Mouse (Mus musculus) midbrain, embryonic 16.5 days (tissue): ENCODE measurements around the gene Rln3. TPM values are rescaled to one million over a fixed set of nuclear protein-coding genes. Genes with fewer than 3 reads are reported as not detected.
A peak's percentile ranks its signal among the peaks of the same experiment; 100 is the strongest.
"Not testable (repeated sequence)": the region's sequence is repeated elsewhere in the genome, so short reads cannot be mapped to it uniquely, and the experiment has no call there.

Source experiments
- ATAC-seq: fragments of 200-750 bp; cut with Nextera tagmentation; 2 replicates; pipeline ENCODE4 v1.8.0; 2017; ENCODE audit warnings: moderate TSS enrichment
- H3K27ac ChIP-seq: fragments of 300-500 bp; sonication (generic); 2 replicates; pipeline ENCODE4 v1.5.1; 2014; ENCODE audit warnings: mild to moderate bottlenecking, low read length, mixed read lengths
- H3K27me3 ChIP-seq: fragments of 300-500 bp; sonication (generic); 2 replicates; pipeline ENCODE4 v1.6.1; 2014; ENCODE audit warnings: low read depth, low read length, mixed read lengths; ENCODE audit not compliant: control insufficient read depth, insufficient read depth
- H3K36me3 ChIP-seq: fragments of 300-500 bp; sonication (generic); 2 replicates; pipeline ENCODE4 v1.6.1; 2014; ENCODE audit warnings: mild to moderate bottlenecking, low read length, moderate library complexity, mixed read lengths; ENCODE audit not compliant: control insufficient read depth, insufficient read depth
- H3K4me1 ChIP-seq: fragments of 300-500 bp; sonication (generic); 2 replicates; pipeline ENCODE4 v1.6.1; 2014; ENCODE audit warnings: mild to moderate bottlenecking, low read length, mixed read lengths; ENCODE audit not compliant: control insufficient read depth, insufficient read depth
- H3K4me2 ChIP-seq: fragments of 300-500 bp; sonication (generic); 2 replicates; pipeline ENCODE4 v1.6.1; 2014; ENCODE audit warnings: mild to moderate bottlenecking, low read length, mixed read lengths
- H3K4me3 ChIP-seq: fragments of 300-500 bp; sonication (generic); 2 replicates; pipeline ENCODE4 v1.5.1; 2014; ENCODE audit warnings: low read depth, mild to moderate bottlenecking, low read length, moderate library complexity, mixed read lengths
- H3K9ac ChIP-seq: fragments of 300-500 bp; sonication (generic); 2 replicates; pipeline ENCODE4 v1.6.1; 2014; ENCODE audit warnings: low read depth, low read length, mixed read lengths
- H3K9me3 ChIP-seq: fragments of 300-500 bp; sonication (generic); replicated peaks from 2 replicates; pipeline ENCODE4 v1.6.1; 2014; ENCODE audit warnings: mild to moderate bottlenecking, low read length, mixed read lengths; ENCODE audit not compliant: control insufficient read depth, poor library complexity, severe bottlenecking
- WGBS: fragments of 180-500 bp; shearing (Covaris S2); extraction: QIAGEN DNeasy Blood & Tissue Kit; methylation state at CpG from one replicate; pipeline ENCODE4 v1.1.7; 2014; 5-methylcytosine and 5-hydroxymethylcytosine counted together
- polyA plus RNA-seq: library from polyadenylated mRNA; unstranded; fragments of >200 nt; fragmentation: Nextera tagmentation; extraction: Ambion mirVana; gene quantifications from 2 replicates; pipeline ENCODE4 v1.2.1, GENCODE M21; 2015

The Rln3 gene
- polyA plus RNA-seq, 1 experiment from 2014 or later, result 1.9 TPM

DNA sequence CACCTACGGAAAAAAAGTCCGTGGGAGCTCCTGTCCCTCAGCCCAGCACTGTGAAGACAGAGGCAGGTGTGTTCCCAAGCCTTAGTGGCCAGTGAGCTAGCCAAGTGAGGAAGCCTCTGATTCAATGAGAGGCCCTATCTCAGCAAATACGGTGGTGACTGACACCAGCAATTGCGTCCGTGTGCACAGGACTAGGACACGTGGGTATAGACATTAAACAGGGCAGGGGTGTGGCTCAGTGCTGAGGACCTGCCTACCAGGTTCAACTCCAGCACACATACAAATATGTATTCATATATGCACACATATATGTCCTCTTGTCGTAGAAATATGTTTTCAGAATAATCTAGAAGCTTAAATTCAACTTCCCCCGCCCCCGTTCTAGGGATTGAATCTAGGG is 25.1 kb downstream of the Rln3 start:
- Histone ChIP-seq H3K9ac (no peak overlapping the region), H3K4me3 (no peak overlapping the region), H3K4me1 (no peaks in the 10 kb centered on the region; the same call in 1 of the 2 replicates), H3K36me3 (no peaks in the 10 kb centered on the region), H3K27me3 (peaks cover 12% of the 10 kb centered on the region), H3K9me3 (no peaks in the 10 kb centered on the region), H3K27ac (no peak overlapping the region), H3K4me2 (no peak overlapping the region)
- WGBS, result 86% methylated on average over 9 of the region's 9 CpGs
- no peak for ATAC-seq

DNA sequence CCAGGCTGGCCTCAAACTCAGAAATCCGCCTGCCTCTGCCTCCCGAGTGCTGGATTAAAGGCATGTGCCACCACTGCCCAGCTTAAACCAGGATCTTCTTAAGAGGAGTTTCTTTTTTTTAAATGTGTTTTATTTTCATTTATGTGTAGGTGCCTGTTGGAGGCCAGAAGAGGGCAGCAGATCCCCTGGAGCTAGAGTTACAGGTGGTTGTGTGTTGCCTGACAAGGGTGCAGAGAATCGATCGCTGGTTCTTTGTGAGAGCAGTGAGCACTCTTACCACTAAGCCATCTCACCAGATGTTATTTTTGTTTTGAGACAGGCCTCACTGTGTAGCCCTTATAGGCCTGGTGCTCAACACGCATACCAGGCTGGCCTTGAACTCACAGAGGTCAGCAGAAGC is 29.0 kb downstream of the Rln3 start:
- Histone ChIP-seq H3K4me2 (no peak overlapping the region), H3K27me3 (peaks cover 21% of the 10 kb centered on the region), H3K4me1 (peaks cover 16% of the 10 kb centered on the region), H3K36me3 (no peaks in the 10 kb centered on the region), H3K9me3 (no peaks in the 10 kb centered on the region), H3K27ac (no peak overlapping the region), H3K4me3 (no peak overlapping the region), H3K9ac (no peak overlapping the region)
- WGBS, result 94% methylated on average over 5 of the region's 5 CpGs
- ATAC-seq, result no peak

DNA sequence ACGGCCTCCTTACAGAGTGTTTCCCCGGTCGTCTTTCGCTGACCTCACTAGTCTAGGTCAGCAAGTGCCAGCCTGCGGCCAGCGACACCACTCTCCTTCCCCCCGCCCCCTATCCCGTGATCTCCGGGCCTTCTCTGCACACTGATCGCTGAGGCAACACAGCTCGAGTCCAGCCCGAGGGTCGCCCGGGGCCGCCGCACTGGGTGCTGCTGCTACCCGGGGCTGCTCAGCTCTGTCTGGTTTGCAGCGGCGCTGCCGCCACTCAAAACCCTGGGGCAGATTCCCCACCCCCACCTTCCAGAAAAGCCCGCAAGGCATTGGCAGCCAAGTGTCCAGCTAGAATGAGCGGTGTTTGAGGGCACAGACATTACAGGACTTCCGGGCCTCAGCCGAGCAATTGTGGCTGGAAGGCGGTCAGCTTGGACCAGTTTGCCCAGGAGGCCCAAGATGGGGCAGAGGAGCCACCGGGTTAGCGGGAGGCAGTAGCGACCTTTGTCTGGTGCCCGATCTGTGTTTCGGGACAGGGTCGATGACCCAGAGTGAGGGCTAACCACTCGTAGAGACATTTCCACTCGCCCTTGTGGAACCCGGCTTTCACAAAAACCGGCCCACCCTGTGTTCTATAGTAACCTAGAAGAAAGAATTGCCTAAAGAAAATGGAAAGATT is 32.2 kb downstream of the Rln3 start:
- H3K4me3 ChIP-seq, result peak overlapping the region; percentile 58
- peak overlapping the region; percentile 40; the same call in 1 of the 2 replicates for H3K9ac ChIP-seq
- ATAC-seq, result no peak

DNA sequence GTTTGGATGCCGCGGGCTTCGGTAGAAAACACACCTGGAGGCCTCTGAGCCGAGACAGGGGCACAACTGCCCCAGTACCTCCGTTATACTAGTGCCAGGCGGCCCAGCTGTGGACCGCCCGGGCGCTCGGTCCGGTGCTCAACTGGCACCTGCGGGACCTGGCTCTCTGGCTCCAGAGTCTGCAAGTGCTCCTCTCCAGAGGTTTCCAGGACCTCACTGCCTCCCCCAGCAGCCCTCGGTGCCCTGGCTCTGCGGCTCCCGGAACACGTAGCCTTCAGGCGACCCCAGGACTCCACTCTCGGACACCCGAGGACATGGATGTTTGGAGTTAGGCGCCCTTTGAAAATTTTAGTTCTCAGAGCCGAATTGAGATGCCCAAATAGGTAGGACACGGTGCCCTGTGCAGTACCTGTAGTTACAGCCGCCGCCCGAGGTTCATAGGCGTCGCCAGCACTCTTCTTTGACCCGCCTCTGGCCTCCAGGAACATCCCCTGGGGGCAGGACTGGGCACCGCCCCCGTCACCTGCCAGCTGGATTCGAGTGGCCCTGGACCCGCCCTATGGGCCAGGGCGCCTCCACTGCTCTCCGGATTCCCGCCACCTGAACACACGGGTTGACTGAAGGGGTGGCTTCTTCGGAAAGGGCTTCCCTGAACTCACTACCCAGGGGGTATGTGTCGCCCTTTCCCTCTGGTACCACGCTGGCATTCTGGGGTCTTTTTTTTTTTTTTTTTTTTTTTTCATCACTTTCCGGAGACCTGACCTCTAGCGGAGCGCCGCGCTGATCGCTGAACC is 32.9 kb downstream of the Rln3 start, which contains the start of gene 2210011C24Rik:
TSS of gene 2210011C24Rik (minus strand) at position 467 of the 794 bp plus-strand sequence.
- Histone ChIP-seq H3K9ac (peak within 1 kb of the TSS; percentile 66), H3K36me3 (no peaks in the 10 kb centered on the region), H3K4me2 (peak within 1 kb of the TSS; percentile 94), H3K4me1 (peaks cover 22% of the 10 kb centered on the region), H3K27me3 (peaks cover 22% of the 10 kb centered on the region), H3K4me3 (peak within 1 kb of the TSS; percentile 58), H3K27ac (no peak within 1 kb of the TSS), H3K9me3 (no peaks in the 10 kb centered on the region)
- ATAC-seq, result 0 out of 2 replicates have a peak, but pooled peaks have one; percentile 20
- under 1% methylated on average over 45 of the region's 45 CpGs for WGBS

More for the DNA sequence above, 32.2 kb downstream of the Rln3 start:
- Histone ChIP-seq H3K36me3 (no peaks in the 10 kb centered on the region), H3K4me1 (peaks cover 22% of the 10 kb centered on the region), H3K27me3 (peaks cover 22% of the 10 kb centered on the region), H3K27ac (no peak overlapping the region), H3K9me3 (no peaks in the 10 kb centered on the region), H3K4me2 (peak overlapping the region; percentile 94)
- WGBS, result 2% methylated on average over 35 of the region's 35 CpGs

DNA sequence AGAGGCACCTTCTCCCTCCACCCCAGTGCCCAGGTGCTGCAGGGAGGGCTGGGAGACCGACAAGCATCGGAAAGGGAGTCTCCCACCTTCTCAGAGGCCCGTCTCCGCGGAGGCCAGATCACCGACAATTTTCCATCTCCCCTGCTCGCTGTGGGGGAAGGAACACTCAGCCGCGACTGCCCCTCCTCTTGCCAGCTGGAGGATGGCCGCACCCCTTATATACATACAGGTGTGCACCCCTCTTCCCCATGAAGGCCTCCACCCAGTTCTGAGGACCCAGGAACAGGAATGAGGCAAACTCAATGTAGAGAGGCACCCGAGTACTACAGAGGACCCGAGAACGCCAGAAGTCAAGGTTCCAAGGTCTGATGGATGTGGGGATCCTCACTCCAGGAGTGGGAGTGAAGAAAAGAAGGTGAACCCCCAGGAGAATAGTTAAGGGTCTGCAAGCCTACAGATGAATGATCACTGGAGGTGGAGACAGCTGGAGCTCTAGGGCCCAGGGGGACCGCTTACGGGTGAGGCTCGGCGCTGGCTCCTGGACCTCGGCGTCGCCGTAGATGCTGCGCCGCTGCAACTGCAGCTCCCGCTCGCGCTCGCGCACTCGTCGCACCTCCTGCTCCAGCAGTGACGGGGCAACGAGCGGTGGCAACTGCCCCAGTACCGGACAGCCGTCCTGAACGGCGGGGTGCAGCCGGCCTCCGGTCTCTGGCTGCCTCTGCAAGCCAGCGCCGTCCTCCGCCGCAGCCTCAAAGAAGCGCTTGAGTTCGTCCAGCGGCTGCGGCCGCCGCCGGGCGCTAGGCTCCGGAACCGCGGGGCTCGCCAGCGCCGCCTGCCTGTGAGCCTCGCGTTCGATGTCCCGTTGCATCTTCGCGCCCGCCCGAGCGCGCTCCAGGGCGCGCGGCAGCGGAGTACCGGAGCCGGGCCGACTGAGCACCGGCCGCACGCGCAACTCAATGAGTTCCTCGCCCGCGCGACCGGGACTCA is 33.9 kb downstream of the Rln3 start:
- ATAC-seq, result peak; percentile 41
- Histone ChIP-seq H3K36me3 (no peaks in the 10 kb centered on the region), H3K4me1 (peaks cover 22% of the 10 kb centered on the region), H3K9me3 (no peaks in the 10 kb centered on the region), H3K27ac (no peak overlapping the region), H3K4me3 (peak overlapping the region; percentile 58), H3K9ac (peak overlapping the region; percentile 66), H3K27me3 (peaks cover 22% of the 10 kb centered on the region), H3K4me2 (peak overlapping the region; percentile 94)
- 2% methylated on average over 81 of the region's 83 CpGs for WGBS

DNA sequence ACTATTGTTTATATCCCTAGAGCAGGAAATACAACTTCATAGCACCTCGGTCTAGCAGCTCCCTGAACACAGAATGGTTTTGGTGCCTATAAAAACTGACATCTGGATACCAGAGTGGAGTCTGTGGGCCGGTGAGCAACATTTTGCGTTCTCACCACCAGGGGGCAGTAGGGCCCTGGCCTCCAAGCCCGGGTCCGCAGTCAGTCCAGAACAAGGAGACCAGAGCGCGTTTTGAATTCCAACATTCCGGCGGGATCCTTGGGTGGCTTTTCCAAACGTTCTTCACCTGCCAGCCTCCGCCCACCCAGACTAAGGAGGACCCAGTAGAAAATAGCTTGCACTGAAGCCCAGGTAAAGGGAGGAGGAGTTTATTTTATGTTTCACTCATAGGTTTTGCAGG is 34.9 kb downstream of the Rln3 start:
- peaks cover 22% of the 10 kb centered on the region for H3K27me3 ChIP-seq
- no peaks in the 10 kb centered on the region for H3K9me3 ChIP-seq
- H3K4me2 ChIP-seq, result peak overlapping the region; percentile 35; the same call in 1 of the 2 replicates
- WGBS, result 1% methylated on average over 11 of the region's 11 CpGs
- no peaks in the 10 kb centered on the region for H3K36me3 ChIP-seq
- no peak overlapping the region for H3K9ac ChIP-seq
- no peak overlapping the region for H3K4me3 ChIP-seq
- H3K27ac ChIP-seq, result no peak overlapping the region
- no peak for ATAC-seq
- H3K4me1 ChIP-seq, result peaks cover 24% of the 10 kb centered on the region

DNA sequence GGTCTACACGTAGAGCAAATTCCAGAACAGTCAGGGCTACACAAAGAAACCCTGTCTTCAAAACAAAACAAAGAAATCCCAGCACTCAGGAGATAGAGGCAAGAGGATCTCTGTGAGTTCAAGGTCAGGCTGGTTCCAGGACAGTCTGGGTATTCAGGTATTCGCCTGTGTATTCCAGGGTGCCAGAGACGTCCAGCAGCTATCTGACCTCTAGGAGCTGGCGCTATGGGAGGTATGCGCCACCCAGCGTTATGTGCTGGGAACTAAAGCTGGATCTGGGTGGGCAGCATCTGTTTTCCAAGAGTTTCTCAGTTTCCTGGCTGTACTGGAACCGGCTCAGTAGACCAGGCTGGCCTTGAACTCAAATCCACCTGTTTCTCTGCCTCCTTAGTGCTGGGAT is 36.4 kb downstream of the Rln3 start:
- Histone ChIP-seq H3K9me3 (no peaks in the 10 kb centered on the region), H3K36me3 (no peaks in the 10 kb centered on the region), H3K27ac (no peak overlapping the region), H3K9ac (no peak overlapping the region), H3K27me3 (peaks cover 21% of the 10 kb centered on the region), H3K4me2 (no peak overlapping the region), H3K4me1 (peaks cover 24% of the 10 kb centered on the region), H3K4me3 (no peak overlapping the region)
- ATAC-seq, result no peak
- WGBS, result 27% methylated on average over 7 of the region's 7 CpGs

DNA sequence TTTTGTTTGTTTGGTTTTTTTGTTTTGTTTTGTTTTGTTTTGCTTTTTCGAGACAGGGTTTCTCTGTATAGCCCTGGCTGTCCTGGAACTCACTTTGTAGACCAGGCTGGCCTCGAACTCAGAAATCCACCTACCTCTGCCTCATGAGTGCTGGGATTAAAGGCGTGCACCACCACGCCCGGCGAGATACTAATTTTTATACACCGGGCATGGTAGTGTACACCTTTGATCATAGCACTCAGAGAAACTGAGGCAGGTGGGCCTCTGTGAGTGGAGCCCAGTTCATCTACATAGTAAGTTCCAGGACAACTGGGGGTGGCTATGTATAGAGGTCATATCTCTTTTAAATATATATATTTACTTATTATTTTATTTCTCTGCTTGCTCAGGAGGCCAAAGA is 39.3 kb downstream of the Rln3 start:
- H3K4me1 ChIP-seq, H3K4me3 ChIP-seq, ATAC-seq, H3K9ac ChIP-seq, H3K27ac ChIP-seq, H3K36me3 ChIP-seq, H3K9me3 ChIP-seq, H3K4me2 ChIP-seq: not testable (repeated sequence)
- H3K27me3 ChIP-seq, result peaks cover 15% of the 10 kb centered on the region
- WGBS, result 95% methylated on average over 7 of the region's 7 CpGs
